Mouse (Mus musculus) stomach, postnatal 0 days (tissue): ENCODE data around the gene Ndufv3. TPM values are rescaled to one million over a fixed set of nuclear protein-coding genes. Genes with fewer than 3 reads are reported as not detected.

ENCODE experiments used
- ATAC-seq: fragments of 200-750 bp; cut with Nextera tagmentation; 2 replicates; pipeline ENCODE4 v1.8.0; 2017; ENCODE audit not compliant: low FRiP score, low TSS enrichment
- DNase-seq: peaks from one replicate; pipeline ENCODE4 v3.0.0-alpha.2; 2016; ENCODE audit warnings: low spot score
- H3K27ac ChIP-seq: fragments of 300-500 bp; sonication (generic); replicated peaks from 2 replicates; pipeline ENCODE4 v1.5.1; 2014; ENCODE audit warnings: mild to moderate bottlenecking, control low read depth
- H3K27me3 ChIP-seq: fragments of 300-500 bp; sonication (generic); 2 replicates; pipeline ENCODE4 v1.6.1; 2014; ENCODE audit warnings: low read length; ENCODE audit not compliant: control insufficient read depth, insufficient read depth
- H3K36me3 ChIP-seq: fragments of 300-500 bp; sonication (generic); 2 replicates; pipeline ENCODE4 v1.6.1; 2014; ENCODE audit warnings: low read length, mixed read lengths; ENCODE audit not compliant: control insufficient read depth, insufficient read depth
- H3K4me1 ChIP-seq: fragments of 300-500 bp; sonication (generic); replicated peaks from 2 replicates; pipeline ENCODE4 v1.6.1; 2014; ENCODE audit warnings: antibody characterized with exemption; ENCODE audit not compliant: control insufficient read depth, insufficient read depth
- H3K4me2 ChIP-seq: fragments of 300-500 bp; sonication (generic); replicated peaks from 2 replicates; pipeline ENCODE4 v1.6.1; 2014; ENCODE audit warnings: low read depth, mild to moderate bottlenecking, control low read depth, moderate library complexity
- H3K4me3 ChIP-seq: fragments of 300-500 bp; sonication (generic); 2 replicates; pipeline ENCODE4 v1.5.1; 2014; ENCODE audit warnings: low read depth, low read length, control low read depth
- H3K9ac ChIP-seq: fragments of 300-500 bp; sonication (generic); 2 replicates; pipeline ENCODE4 v1.6.1; 2014; ENCODE audit warnings: mild to moderate bottlenecking, low read length, control low read depth, mixed read lengths
- H3K9me3 ChIP-seq: fragments of 300-500 bp; sonication (generic); 2 replicates; pipeline ENCODE4 v1.6.1; 2016; ENCODE audit warnings: low read length; ENCODE audit not compliant: control insufficient read depth
- CTCF ChIP-seq: IDR thresholded peaks from 2 replicates; pipeline ENCODE4 v1.5.1; 2016; ENCODE audit warnings: antibody characterized with exemption, low read depth, mild to moderate bottlenecking, moderate library complexity
- EP300 ChIP-seq: optimal IDR thresholded peaks from 2 replicates; pipeline ENCODE3; 2016; ENCODE audit warnings: antibody characterized with exemption
- WGBS: fragments of 180-500 bp; shearing (Covaris S2); extraction: QIAGEN DNeasy Blood & Tissue Kit; methylation state at CpG from one replicate; pipeline ENCODE4 v1.1.7; 2014; 5-methylcytosine and 5-hydroxymethylcytosine counted together
- microRNA-seq: library from miRNA; unstranded; fragments of <30 nt; microRNA quantifications from one replicate; pipeline ENCODE4, GENCODE M21; 2016
- polyA plus RNA-seq: library from polyadenylated mRNA; unstranded; fragments of >200 nt; fragmentation: Nextera tagmentation; extraction: Ambion mirVana; gene quantifications from 2 replicates; pipeline ENCODE4 v1.2.1, GENCODE M21; 2015

Gene Ndufv3
- polyA plus RNA-seq, 1 experiment from 2014 or later = 344 TPM

DNA sequence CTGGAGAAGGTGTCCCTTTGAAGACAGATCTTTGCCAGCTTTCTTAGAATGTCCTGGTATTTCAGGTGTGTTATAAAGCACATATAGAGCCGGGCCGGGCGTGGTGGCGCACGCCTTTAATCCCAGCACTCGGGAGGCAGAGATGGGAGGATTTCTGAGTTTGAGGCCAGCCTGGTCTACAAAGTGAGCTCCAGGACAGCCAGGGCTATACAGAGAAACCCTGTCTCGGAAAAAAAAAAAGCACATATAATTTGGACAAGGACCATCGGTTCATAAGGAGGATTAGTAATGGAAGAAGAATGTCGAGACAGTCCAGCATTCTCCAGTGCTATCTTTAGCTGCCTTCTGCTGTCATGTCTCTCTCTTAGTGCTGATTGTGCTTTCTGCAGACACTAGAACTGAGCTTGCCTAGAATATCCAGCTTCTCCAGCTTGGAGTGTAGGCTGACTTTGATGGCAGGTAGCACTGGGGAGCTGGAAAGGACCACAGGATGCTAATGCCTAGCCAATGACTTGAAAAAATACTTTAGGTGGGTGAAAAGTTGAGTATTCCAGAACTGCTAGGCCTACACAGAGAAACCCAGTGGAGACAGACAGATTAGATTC lies 50.5 kb downstream of the Ndufv3 start:
- ATAC-seq = peak; percentile 91
- H3K9ac ChIP-seq = no peak overlapping the region
- peak overlapping the region; percentile 36; the same call in 1 of the 2 replicates for H3K27ac ChIP-seq
- H3K4me3 ChIP-seq = no peak overlapping the region
- 67% methylated on average over 9 of the region's 9 CpGs for WGBS
- no peak for TF ChIP-seq CTCF
- no peak for TF ChIP-seq EP300
- no peaks in the 10 kb centered on the region for H3K36me3 ChIP-seq
- no peaks in the 10 kb centered on the region for H3K9me3 ChIP-seq
- H3K4me1 ChIP-seq = peaks cover 7% of the 10 kb centered on the region
- H3K4me2 ChIP-seq = no peak overlapping the region; the same call in 1 of the 2 replicates
- DNase-seq = peak; percentile 33
- H3K27me3 ChIP-seq = no peaks in the 10 kb centered on the region

DNA sequence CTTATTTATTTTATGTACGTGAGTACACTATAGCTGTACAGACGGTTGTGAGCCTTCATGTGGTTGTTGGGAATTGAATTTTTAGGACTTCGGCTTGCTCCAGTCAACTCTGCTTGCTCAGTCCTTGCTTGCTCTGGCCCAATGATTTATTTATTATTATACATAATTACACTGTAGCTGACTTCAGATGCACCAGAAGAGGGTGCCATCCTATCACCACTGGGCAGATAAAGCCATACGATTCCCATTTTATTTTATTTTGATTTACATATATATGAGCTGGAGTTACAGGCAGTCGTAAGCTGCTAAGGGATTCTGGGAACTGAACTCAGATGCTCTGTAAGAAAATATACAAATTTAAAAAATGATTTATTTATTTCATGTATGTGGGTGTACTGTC lies 51.8 kb downstream of the Ndufv3 start:
- Histone ChIP-seq H3K4me2 (no peak overlapping the region), H3K4me1 (peaks cover 7% of the 10 kb centered on the region), H3K9me3 (no peaks in the 10 kb centered on the region), H3K9ac (no peak overlapping the region), H3K27ac (no peak overlapping the region), H3K27me3 (no peaks in the 10 kb centered on the region), H3K4me3 (no peak overlapping the region), H3K36me3 (no peaks in the 10 kb centered on the region)
- 80% methylated on average over 5 of the region's 5 CpGs for WGBS
- no peak for TF ChIP-seq EP300
- peak; percentile 38 for TF ChIP-seq CTCF
- ATAC-seq (no peak), DNase-seq (no peak)

DNA sequence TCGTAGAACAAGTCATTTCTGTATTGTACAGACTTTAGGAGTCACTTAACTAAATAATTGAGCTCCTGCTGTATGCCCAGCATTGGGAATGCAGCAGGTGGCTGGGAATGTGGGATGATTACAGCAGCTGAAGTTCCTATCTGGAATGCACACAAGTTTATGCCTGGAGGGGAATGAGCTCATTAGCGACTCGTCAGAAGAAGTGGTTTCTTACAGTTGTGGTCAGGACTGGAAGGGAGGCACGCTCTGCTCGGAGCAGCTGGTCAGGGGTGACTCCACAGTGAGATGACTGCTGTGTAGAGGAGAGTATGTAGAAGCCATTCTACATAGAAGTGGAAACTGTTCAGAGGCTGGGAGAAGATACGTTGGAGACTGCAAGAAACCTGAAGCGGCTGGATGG lies 54.7 kb downstream of the Ndufv3 start:
- ATAC-seq = no peak

DNA sequence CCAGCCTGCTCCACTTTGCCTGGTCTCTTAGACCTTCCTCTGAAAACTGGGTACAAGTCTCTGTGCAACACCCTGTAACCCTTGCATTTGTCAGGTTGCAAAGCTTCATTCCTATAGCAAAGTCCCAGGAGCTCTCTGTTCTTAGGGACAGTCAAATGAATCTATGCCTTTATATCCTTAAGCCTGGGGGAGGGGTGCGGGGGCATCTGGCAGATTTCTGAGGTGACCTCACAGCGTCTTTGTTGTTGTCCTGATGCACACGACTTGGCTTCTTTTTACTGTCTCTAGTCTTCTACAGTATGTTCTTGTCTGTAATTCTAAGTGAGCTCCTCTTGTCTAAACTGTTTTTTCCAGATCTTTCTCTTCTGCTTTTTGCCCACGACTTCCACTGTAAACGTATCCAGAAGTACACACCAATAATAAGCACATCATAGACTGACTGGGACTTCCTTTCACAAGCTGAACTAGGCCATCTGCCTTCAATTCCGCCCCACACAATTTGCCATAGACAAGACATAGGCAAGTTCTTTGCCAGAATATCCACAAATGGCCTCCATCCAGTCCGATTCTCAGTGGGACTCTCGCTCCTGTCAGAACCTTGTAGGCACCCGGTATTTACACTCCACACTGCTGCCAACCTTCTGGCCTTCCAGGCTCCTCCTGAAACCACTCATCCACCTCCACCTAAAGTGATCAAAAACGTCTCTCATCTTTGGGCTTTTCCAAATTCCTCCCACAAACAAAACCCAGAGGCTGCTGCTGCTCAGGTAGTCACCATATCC lies 56.7 kb downstream of the Ndufv3 start:
- no peaks in the 10 kb centered on the region for H3K36me3 ChIP-seq
- 69% methylated on average over 10 of the region's 10 CpGs for WGBS
- no peaks in the 10 kb centered on the region for H3K27me3 ChIP-seq
- H3K9ac ChIP-seq = no peak overlapping the region
- H3K4me3 ChIP-seq = no peak overlapping the region
- no peaks in the 10 kb centered on the region for H3K4me1 ChIP-seq
- H3K9me3 ChIP-seq = no peaks in the 10 kb centered on the region
- H3K4me2 ChIP-seq = no peak overlapping the region
- no peak for DNase-seq
- TF ChIP-seq EP300 (no peak), CTCF (no peak)
- no peak overlapping the region for H3K27ac ChIP-seq
- no peak for ATAC-seq

More for the DNA sequence above, 54.7 kb downstream of the Ndufv3 start:
- no peak overlapping the region for H3K27ac ChIP-seq
- H3K4me1 ChIP-seq = no peaks in the 10 kb centered on the region
- DNase-seq = no peak
- no peak overlapping the region for H3K9ac ChIP-seq
- no peaks in the 10 kb centered on the region for H3K27me3 ChIP-seq
- 75% methylated on average over 7 of the region's 7 CpGs for WGBS
- no peaks in the 10 kb centered on the region for H3K9me3 ChIP-seq
- no peak overlapping the region for H3K4me2 ChIP-seq
- H3K36me3 ChIP-seq = no peaks in the 10 kb centered on the region
- TF ChIP-seq CTCF = no peak
- no peak for TF ChIP-seq EP300
- no peak overlapping the region for H3K4me3 ChIP-seq

DNA sequence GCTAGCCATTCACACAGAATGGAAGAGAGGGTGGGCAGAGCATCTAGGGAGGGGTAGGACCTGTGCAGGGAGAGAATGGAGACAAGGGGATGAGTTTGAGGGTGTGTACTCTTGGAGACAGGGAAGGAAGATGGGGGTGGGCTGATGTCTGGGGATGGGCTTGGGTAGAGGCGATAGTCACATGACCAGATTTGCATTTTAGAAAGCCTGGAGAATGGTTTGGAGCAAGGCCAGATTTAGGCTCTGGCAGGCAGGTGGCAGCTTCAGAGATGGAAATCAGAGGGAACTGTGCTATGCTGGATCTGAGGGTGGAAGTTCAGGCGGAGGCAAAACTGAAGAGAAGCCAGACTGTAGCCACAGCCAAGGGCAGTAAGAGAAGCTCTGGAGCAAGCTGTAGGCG lies 60.4 kb downstream of the Ndufv3 start:
- no peak overlapping the region for H3K4me2 ChIP-seq
- WGBS = 69% methylated on average over 3 of the region's 3 CpGs
- DNase-seq = no peak

More for the DNA sequence above, 60.4 kb downstream of the Ndufv3 start:
- Histone ChIP-seq H3K9me3 (no peaks in the 10 kb centered on the region), H3K36me3 (no peaks in the 10 kb centered on the region), H3K4me3 (no peak overlapping the region), H3K4me1 (no peaks in the 10 kb centered on the region), H3K27me3 (no peaks in the 10 kb centered on the region), H3K27ac (no peak overlapping the region), H3K9ac (no peak overlapping the region)
- ATAC-seq = no peak; the same call in 1 of the 2 replicates
- TF ChIP-seq EP300 (no peak), CTCF (no peak)

Small RNA genes within 50 kb of the gene (microRNA-seq; reads per million reads assigned to microRNA genes)
- gene Gm24970 = not detected

Other genes starting within 250 kb of the Ndufv3 start
- gene Rsph1, start 242.7 kb upstream of the Ndufv3 start, polyA plus RNA-seq = 0.87 and 0.99 TPM in 2 replicates
- gene Slc37a1, start 233.3 kb upstream of the Ndufv3 start, polyA plus RNA-seq = 14.7 and 16.6 TPM in 2 replicates
- gene Pde9a, start 133.9 kb upstream of the Ndufv3 start, polyA plus RNA-seq = 11.6 and 12.1 TPM in 2 replicates
- 14.9 and 15.6 TPM in 2 replicates for gene Wdr4, start 135 bp upstream of the Ndufv3 start, polyA plus RNA-seq
- gene Pknox1, start 44.6 kb downstream of the Ndufv3 start, polyA plus RNA-seq = 9.5 and 9.8 TPM in 2 replicates
- gene Cbs, start 117.1 kb downstream of the Ndufv3 start, polyA plus RNA-seq = 0.83 and 1.2 TPM in 2 replicates
- 155 and 161 TPM in 2 replicates for gene U2af1, start 138.8 kb downstream of the Ndufv3 start, polyA plus RNA-seq
- gene Cryaa, start 157.7 kb downstream of the Ndufv3 start, polyA plus RNA-seq = 0.12 and 0.24 TPM in 2 replicates